Mouse (Mus musculus): Measurements from ENCODE around the gene Sntb2.

DNA sequence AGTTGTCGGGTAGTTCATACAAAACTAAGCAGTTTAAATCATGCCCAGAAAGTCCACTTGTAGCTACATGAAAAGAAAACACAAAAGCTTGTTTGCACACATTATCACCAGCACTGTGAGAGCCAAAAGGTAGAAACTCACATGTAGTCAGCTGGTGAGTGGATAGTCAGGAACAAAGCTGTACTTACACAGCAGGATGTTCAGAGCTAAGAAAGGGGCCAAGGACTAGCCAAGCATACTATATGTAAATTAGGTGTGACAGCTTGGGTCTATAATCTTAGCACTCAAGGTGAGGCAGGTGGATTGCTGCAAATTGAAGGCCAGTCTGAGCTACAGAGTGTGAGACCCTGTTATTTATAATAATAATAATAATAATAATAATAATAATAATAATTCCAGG is 127.1 kb downstream of the Sntb2 start:
- TF ChIP-seq CTCF (IDR thresholded peaks at IDR 0.05; ENCODE audit: control insufficient read depth, insufficient read depth, insufficient replicate concordance, low read depth, low read length): no peak
- TF ChIP-seq POLR2A (IDR thresholded peaks at IDR 0.05; ENCODE audit: control insufficient read depth, low read depth, low read length): no peak
